In genomic region chr17:25467781-25468180, GRCm38 (mm10) we compare ENCODE assay signal across 27 mouse cellular contexts. TPM values are rescaled to one million over a fixed set of nuclear protein-coding genes. Genes with fewer than 3 reads are reported as not detected.
A peak's percentile ranks its signal among the peaks of the same experiment; 100 is the strongest.
DNase-seq lines count a peak whose midpoint lies in the region; ATAC-seq lines count a peak whose summit lies in the region.
"Had no signal": no experiment of that assay in that cellular context is flagged by ENCODE, and none has a peak within 500 bp of the region (broad histone marks: within the 10 kb centered on the region; RNA-seq: fewer than 3 reads in every experiment).

No protein-coding gene starts in this region.

- WGBS in heart, embryonic 11.5 days (ENCODE audit: insufficient replicate concordance) = 24% methylated on average over 6 of the region's 6 CpGs
- 21% methylated on average over 6 of the region's 6 CpGs for WGBS in heart, embryonic 15.5 days

- H3K4me1 ChIP-seq in heart, embryonic 11.5 days (ENCODE audit: control insufficient read depth, insufficient read depth, low read length) = peaks cover 39% of the 10 kb centered on the region
- H3K4me1 ChIP-seq in heart, embryonic 15.5 days (replicated peaks) = peaks cover 62% of the 10 kb centered on the region

- no peaks in the 10 kb centered on the region for H3K36me3 ChIP-seq in heart, embryonic 11.5 days (ENCODE audit: control insufficient read depth, insufficient read depth, low read length)
- H3K36me3 ChIP-seq in heart, embryonic 15.5 days = no peaks in the 10 kb centered on the region
- H3K36me3 ChIP-seq: embryonic facial prominence, embryonic 15.5 days; hindbrain, embryonic 15.5 days; intestine, embryonic 15.5 days; midbrain, embryonic 13.5 days; neural tube, embryonic 13.5 days had no signal

- H3K9me3 ChIP-seq in heart, embryonic 11.5 days (replicated peaks; ENCODE audit: control insufficient read depth, low read length) = no peaks in the 10 kb centered on the region
- H3K9me3 ChIP-seq in heart, embryonic 15.5 days (replicated peaks) = no peaks in the 10 kb centered on the region
- H3K9me3 ChIP-seq: embryonic facial prominence, embryonic 15.5 days; hindbrain, embryonic 15.5 days; intestine, embryonic 15.5 days; midbrain, embryonic 13.5 days; neural tube, embryonic 13.5 days had no signal

- H3K27me3 ChIP-seq in heart, embryonic 11.5 days (ENCODE audit: control insufficient read depth, insufficient read depth, low read length) = peaks cover 11% of the 10 kb centered on the region
- peaks cover 11% of the 10 kb centered on the region for H3K27me3 ChIP-seq in heart, embryonic 15.5 days
- H3K27me3 ChIP-seq: intestine, embryonic 15.5 days had no signal

- DNase-seq in adrenal gland, adult 2 months = peak; percentile 78
- DNase-seq in adrenal gland, adult 18-20 months (ENCODE audit: low spot score in 2 of 2) = no peak
- no peak for DNase-seq in heart, postnatal 4 days
- peak; percentile 18 for DNase-seq in NIH3T3 (ENCODE audit: low read depth)
- DNase-seq in gastrocnemius, adult 8-10 months (ENCODE audit: low spot score in 2 of 2) = no peak
- DNase-seq: cerebellum, adult 11-12 months; cerebellum, postnatal 36 days; kidney, adult 9 months; kidney, postnatal 25 days; lung, embryonic 14.5 days; right cerebral cortex, adult 18-20 months had no signal

- no peak overlapping the region for H3K4me3 ChIP-seq in heart, embryonic 11.5 days (ENCODE audit: low read depth, low read length)
- no peak overlapping the region for H3K4me3 ChIP-seq in heart, embryonic 15.5 days
- H3K4me3 ChIP-seq: embryonic facial prominence, embryonic 15.5 days; hindbrain, embryonic 15.5 days; intestine, embryonic 15.5 days; midbrain, embryonic 13.5 days; neural tube, embryonic 13.5 days had no signal

- no peak for ATAC-seq in heart, embryonic 11.5 days (replicated peaks; ENCODE audit: insufficient number of reproducible peaks, low FRiP score, low TSS enrichment)
- 0 out of 2 replicates have a peak, but pooled peaks have one; percentile 8 for ATAC-seq in heart, embryonic 15.5 days (replicated peaks; ENCODE audit: insufficient number of reproducible peaks, insufficient read depth, low FRiP score, low read depth)
- ATAC-seq: CD4-positive, CD25-positive, alpha-beta regulatory T cell, adult 4 months; intestine, embryonic 15.5 days; midbrain, embryonic 13.5 days had no signal

- no peak overlapping the region for H3K9ac ChIP-seq in heart, embryonic 11.5 days (ENCODE audit: low read depth, low read length)
- H3K9ac ChIP-seq in heart, embryonic 15.5 days = no peak overlapping the region
- H3K9ac ChIP-seq: embryonic facial prominence, embryonic 15.5 days; hindbrain, embryonic 15.5 days; intestine, embryonic 15.5 days; lung, embryonic 14.5 days; midbrain, embryonic 13.5 days; neural tube, embryonic 13.5 days had no signal

- H3K27ac ChIP-seq in heart, embryonic 11.5 days (ENCODE audit: low read depth, low read length) = peak overlapping the region; percentile 74
- H3K27ac ChIP-seq in heart, embryonic 15.5 days = peak overlapping the region; percentile 3; the same call in 1 of the 2 replicates
- H3K27ac ChIP-seq: embryonic facial prominence, embryonic 15.5 days; hindbrain, embryonic 15.5 days; intestine, embryonic 15.5 days; midbrain, embryonic 13.5 days; neural tube, embryonic 13.5 days; stomach, postnatal 0 days had no signal

- H3K4me2 ChIP-seq in heart, embryonic 11.5 days = peak overlapping the region; percentile 12; the same call in 1 of the 2 replicates
- no peak overlapping the region for H3K4me2 ChIP-seq in heart, embryonic 15.5 days
- H3K4me2 ChIP-seq: embryonic facial prominence, embryonic 15.5 days; hindbrain, embryonic 15.5 days; intestine, embryonic 15.5 days; liver, embryonic 11.5 days; lung, embryonic 14.5 days; midbrain, embryonic 13.5 days; neural tube, embryonic 13.5 days had no signal

RNA-seq across cellular contexts. Expression of gene Tekt4, which starts 13.4 kb away (rescaled TPM):
- total RNA-seq in adrenal gland, adult 2 months (2021) = under 1 TPM in 1 of 2 experiments, not detected in 1; 0.17 TPM
- 0.17 TPM in 1 of 2 replicates, not detected in the other for polyA plus RNA-seq in adrenal gland, adult 2 months (2012; rRNA removed)
- not detected for total RNA-seq in adrenal gland, adult 18-20 months (2021)
- 0.97 and 1.2 TPM in 2 replicates for polyA plus RNA-seq in heart, embryonic 11.5 days (2014; fragmentation: Nextera tagmentation; extraction: Ambion mirVana)
- under 1 TPM in 1 of 2 experiments, not detected in 1; 0.26 TPM for total RNA-seq in heart, postnatal 4 days (2021)
- polyA plus RNA-seq in heart, embryonic 15.5 days (2015; fragmentation: Nextera tagmentation; extraction: Ambion mirVana) = 0.41 and 0.45 TPM in 2 replicates
- total RNA-seq in gastrocnemius, adult 8-10 months (2022) = not detected
- total RNA-seq: ES-E14; gastrocnemius, adult 18-20 months; megakaryocyte progenitor cell, adult 5-6 weeks had no signal
- polyA plus RNA-seq: CD4-positive, CD25-positive, alpha-beta regulatory T cell, adult 4 months; intestine, embryonic 15.5 days; limb, embryonic 11.5 days; liver, embryonic 11.5 days had no signal

RNA-seq across cellular contexts. Expression of gene Sstr5, which starts 29.3 kb away (rescaled TPM):
- total RNA-seq in adrenal gland, adult 2 months (2021) = 1 to 10 TPM in 1 of 2 experiments, under 1 TPM in 1; 0.97 to 1.0 TPM
- polyA plus RNA-seq in adrenal gland, adult 2 months (2012; rRNA removed) = 0.36 and 0.54 TPM in 2 replicates
- total RNA-seq in adrenal gland, adult 18-20 months (2021) = 1 to 10 TPM; 2.1 to 2.4 TPM
- 0.84 and 1.0 TPM in 2 replicates for polyA plus RNA-seq in heart, embryonic 11.5 days (2014; fragmentation: Nextera tagmentation; extraction: Ambion mirVana)
- total RNA-seq in heart, postnatal 4 days (2021) = not detected
- polyA plus RNA-seq in heart, embryonic 15.5 days (2015; fragmentation: Nextera tagmentation; extraction: Ambion mirVana) = 0.06 and 0.20 TPM in 2 replicates
- total RNA-seq in gastrocnemius, adult 8-10 months (2022) = not detected
- total RNA-seq: gastrocnemius, adult 18-20 months; heart, adult 18-20 months; megakaryocyte progenitor cell, adult 5-6 weeks had no signal
- polyA plus RNA-seq: CD4-positive, CD25-positive, alpha-beta regulatory T cell, adult 4 months; forebrain, embryonic 11.5 days; liver, embryonic 11.5 days; lung, embryonic 14.5 days had no signal

RNA-seq across cellular contexts. Expression of gene Cacna1h, which starts 34.2 kb away (rescaled TPM):
- 10 to 100 TPM; 77.1 to 96.1 TPM for total RNA-seq in adrenal gland, adult 2 months (2021)
- 163 and 202 TPM in 2 replicates for polyA plus RNA-seq in adrenal gland, adult 2 months (2012; rRNA removed)
- 10 to 100 TPM; 69.5 to 83.9 TPM for total RNA-seq in adrenal gland, adult 18-20 months (2021)
- 10.3 and 10.6 TPM in 2 replicates for polyA plus RNA-seq in heart, embryonic 11.5 days (2014; fragmentation: Nextera tagmentation; extraction: Ambion mirVana)
- 10 to 100 TPM; 14.5 to 19.1 TPM for total RNA-seq in heart, postnatal 4 days (2021)
- 5.5 and 6.5 TPM in 2 replicates for polyA plus RNA-seq in heart, embryonic 15.5 days (2015; fragmentation: Nextera tagmentation; extraction: Ambion mirVana)
- total RNA-seq in gastrocnemius, adult 8-10 months (2022) = 1 to 10 TPM in 3 of 4 experiments, under 1 TPM in 1; 0.68 to 1.7 (median 1.6) TPM
- polyA plus RNA-seq: CD4-positive, CD25-positive, alpha-beta regulatory T cell, adult 4 months had no signal

Comparison
In these comparisons a context has a peak if more than half of its experiments do, and no peak if none do; other contexts are left out.
1. DNase-seq: peak in adrenal gland, adult 2 months (single experiment) and NIH3T3 (single experiment); none in adrenal gland, adult 18-20 months (0 of 2), heart, postnatal 4 days (single experiment) and gastrocnemius, adult 8-10 months (0 of 2).
2. RNA of gene Cacna1h, which starts 34.2 kb away (total RNA-seq): 77.1 to 96.1 TPM in adrenal gland, adult 2 months, 69.5 to 83.9 TPM in adrenal gland, adult 18-20 months and 14.5 to 19.1 TPM in heart, postnatal 4 days; 0.68 to 1.7 TPM in gastrocnemius, adult 8-10 months; every median in the first group is over 4 times any median in the second.